ENCODE assay signal across 21 mouse cellular contexts in genomic region chr6:56376359-56376758, GRCm38 (mm10).
DNase-seq lines count a peak whose midpoint lies in the region; ATAC-seq and TF ChIP-seq lines count a peak whose summit lies in the region.
"Had no signal": no experiment of that assay in that cellular context is flagged by ENCODE, and none has a peak within 500 bp of the region (broad histone marks: within the 10 kb centered on the region; RNA-seq: fewer than 3 reads in every experiment).

No protein-coding gene starts in this region.

- no peak overlapping the region for H3K4me3 ChIP-seq in heart, embryonic 11.5 days (ENCODE audit: low read depth, low read length)
- no peak overlapping the region for H3K4me3 ChIP-seq in myocyte

- no peak for TF ChIP-seq POLR2A in myocyte (IDR thresholded peaks at IDR 0.05; ENCODE audit: insufficient read length, low read depth)

- no peak for ATAC-seq in heart, embryonic 11.5 days (replicated peaks; ENCODE audit: insufficient number of reproducible peaks, low FRiP score, low TSS enrichment)
- ATAC-seq: activated CD4-positive, CD25-positive, alpha-beta regulatory T cell, adult 4 months; CD4-positive, CD25-positive, alpha-beta regulatory T cell, adult 4 months; Patski had no signal

- H3K4me1 ChIP-seq in heart, embryonic 11.5 days (ENCODE audit: control insufficient read depth, insufficient read depth, low read length): peaks cover 8% of the 10 kb centered on the region

- H3ac ChIP-seq in myocyte (ENCODE audit: control insufficient read depth, insufficient read length): no peak overlapping the region

- no peak overlapping the region for H3K9ac ChIP-seq in heart, embryonic 11.5 days (ENCODE audit: low read depth, low read length)

- no peak overlapping the region for H3K27ac ChIP-seq in heart, embryonic 11.5 days (ENCODE audit: low read depth, low read length)

- H3K9me3 ChIP-seq in heart, embryonic 11.5 days (replicated peaks; ENCODE audit: control insufficient read depth, low read length): no peaks in the 10 kb centered on the region
- H3K9me3 ChIP-seq: G1E had no signal

- H3K36me3 ChIP-seq in heart, embryonic 11.5 days (ENCODE audit: control insufficient read depth, insufficient read depth, low read length): no peaks in the 10 kb centered on the region
- no peaks in the 10 kb centered on the region for H3K36me3 ChIP-seq in myocyte (ENCODE audit: control insufficient read depth, insufficient read depth)
- H3K36me3 ChIP-seq: G1E had no signal

- H3K79me2 ChIP-seq in myocyte (ENCODE audit: control insufficient read depth, insufficient read depth): no peaks in the 10 kb centered on the region

- peak; percentile 10 for DNase-seq in gastrocnemius, postnatal 14 days
- no peak for DNase-seq in gastrocnemius, postnatal 4 days (ENCODE audit: low spot score in 2 of 2)
- DNase-seq in heart, adult 11 months: peak; percentile 60
- no peak for DNase-seq in neural tube, embryonic 10.5 days (ENCODE audit: extremely low spot score, low spot score)
- DNase-seq: adrenal gland, adult 2 months; adrenal gland, adult 8-10 months; adrenal gland, postnatal 10 days; adrenal gland, postnatal 14 days; adrenal gland, postnatal 25 days; adrenal gland, postnatal 36 days; B cell, adult 2 months; cerebellum, adult 11 months; cerebellum, adult 11-12 months; cerebellum, adult 18-20 months had no signal

- H3K27me3 ChIP-seq in heart, embryonic 11.5 days (ENCODE audit: control insufficient read depth, insufficient read depth, low read length): no peaks in the 10 kb centered on the region
- no peaks in the 10 kb centered on the region for H3K27me3 ChIP-seq in myocyte (ENCODE audit: control insufficient read depth, insufficient read depth, insufficient read length)
- H3K27me3 ChIP-seq: CH12.LX, Patski had no signal

- H3K4me2 ChIP-seq in heart, embryonic 11.5 days: no peak overlapping the region
- H3K4me2 ChIP-seq in myocyte (ENCODE audit: low read depth): no peak overlapping the region

- 84% methylated on average over 3 of the region's 3 CpGs for WGBS in heart, embryonic 11.5 days (ENCODE audit: insufficient replicate concordance)

- intact Hi-C loops in gastrocnemius, postnatal 14 days (cut with DNase I; ENCODE audit: low total_unique reads): no loop called here

TF ChIP-seq in myocyte, 11 proteins besides CTCF, POLR2A, EP300 and RAD21:
- TF ChIP-seq REST (IDR thresholded peaks at IDR 0.05; ENCODE audit: insufficient read depth, insufficient read length): no peak
- peak; percentile 49 for TF ChIP-seq TCF12 (IDR thresholded peaks at IDR 0.05; ENCODE audit: insufficient read depth, poor library complexity, severe bottlenecking)
- TF ChIP-seq USF1 (IDR thresholded peaks at IDR 0.05; ENCODE audit: low read depth): no peak
- TF ChIP-seq MAX (IDR thresholded peaks at IDR 0.05; ENCODE audit: low read depth): no peak
- TF ChIP-seq MYOG (IDR thresholded peaks at IDR 0.05; ENCODE audit: control insufficient read depth in 1 of 3, insufficient read depth in 1 of 3, insufficient read length in 2 of 3, low read depth in 2 of 3): peak; percentile 4 to 72 (median 43)
- TF ChIP-seq CEBPB (IDR thresholded peaks at IDR 0.05; ENCODE audit: insufficient read depth, poor library complexity, severe bottlenecking): no peak
- peak in 2 of 3 experiments; percentile 50 to 83 for TF ChIP-seq MYOD1 (IDR thresholded peaks at IDR 0.05; ENCODE audit: control insufficient read depth in 1 of 3, insufficient read length in 2 of 3, low read depth in 2 of 3)

Comparison
In these comparisons a context has a peak if more than half of its experiments do, and no peak if none do; other contexts are left out.
1. DNase-seq: peak in gastrocnemius, postnatal 14 days (single experiment) and heart, adult 11 months (single experiment); none in gastrocnemius, postnatal 4 days (0 of 2) and neural tube, embryonic 10.5 days (single experiment).